Mouse (Mus musculus) left cerebral cortex, adult 2 months (tissue): ENCODE measurements around the gene Cdkal1. TPM values are rescaled to one million over a fixed set of nuclear protein-coding genes. Genes with fewer than 3 reads are reported as not detected.

Experiments used
- DNase-seq, 2 experiments: peaks; one replicate each; pipeline ENCODE4 v3.0.0; 2021 to 2022; ENCODE audit warnings: low spot score in 2 of 2, mixed read lengths in 1 of 2; ENCODE audit errors: extremely low spot score in 1 of 2
- H3K27ac ChIP-seq: fragments of 200-600 bp; 2 replicates; pipeline ENCODE4 v1.8.1; 2022
- H3K4me3 ChIP-seq: fragments of 200-600 bp; 2 replicates; pipeline ENCODE4 v1.8.1; 2022
- CTCF ChIP-seq: fragments of 200-600 bp; IDR thresholded peaks from 2 replicates; pipeline ENCODE4 v1.8.1; 2022; ENCODE audit warnings: antibody characterized with exemption, mild to moderate bottlenecking, moderate library complexity
- intact Hi-C: fragments of 180-260 bp; cut with DNase I; formaldehyde crosslinking; loops from one replicate; pipeline ENCODE4 v1.15.1; 2025
- total RNA-seq, 2 experiments: library from RNA; stranded (reverse); gene quantifications; 2 replicates each; pipeline ENCODE4 v1.2.3; 2021

Cdkal1 gene
- total RNA-seq, 2 experiments from 2014 or later: 23.2 to 23.8 TPM

- intact Hi-C loops: no loop called here
- no peak for TF ChIP-seq CTCF
- no peak overlapping the region for H3K27ac ChIP-seq
Measured at GRCm38 (mm10) chr13:29489476-29489875, 366.0 kb downstream of the Cdkal1 start.

GRCm38 (mm10) chr13:29486709-29487108 lies 368.8 kb downstream of the Cdkal1 start:
- DNase-seq: no peak
- intact Hi-C loops: no loop called here
- TF ChIP-seq CTCF: no peak
- H3K4me3 ChIP-seq: no peak overlapping the region
- no peak overlapping the region for H3K27ac ChIP-seq

More at GRCm38 (mm10) chr13:29489476-29489875, 366.0 kb downstream of the Cdkal1 start:
- H3K4me3 ChIP-seq: no peak overlapping the region
- no peak for DNase-seq

- DNase-seq: no peak
- H3K27ac ChIP-seq: no peak overlapping the region
- intact Hi-C loops: no loop called here
- no peak for TF ChIP-seq CTCF
- no peak overlapping the region for H3K4me3 ChIP-seq
Measured at GRCm38 (mm10) chr13:29483950-29484349, 371.5 kb downstream of the Cdkal1 start.

GRCm38 (mm10) chr13:29482147-29482863 lies 373.2 kb downstream of the Cdkal1 start:
- no peak for TF ChIP-seq CTCF
- Histone ChIP-seq H3K4me3 (no peak overlapping the region), H3K27ac (no peak overlapping the region)
- DNase-seq: no peak
- intact Hi-C loops: no loop called here

GRCm38 (mm10) chr13:29476421-29476820 lies 379.1 kb downstream of the Cdkal1 start:
- no peak for TF ChIP-seq CTCF
- intact Hi-C loops: no loop called here
- no peak for DNase-seq
- Histone ChIP-seq H3K4me3 (no peak overlapping the region), H3K27ac (no peak overlapping the region)

GRCm38 (mm10) chr13:29474301-29474700 lies 381.2 kb downstream of the Cdkal1 start:
- H3K27ac ChIP-seq: no peak overlapping the region

GRCm38 (mm10) chr13:29473779-29474178 lies 381.7 kb downstream of the Cdkal1 start:
- no peak for DNase-seq
- Histone ChIP-seq H3K27ac (no peak overlapping the region), H3K4me3 (no peak overlapping the region)
- intact Hi-C loops: no loop called here
- no peak for TF ChIP-seq CTCF

More at GRCm38 (mm10) chr13:29474301-29474700, 381.2 kb downstream of the Cdkal1 start:
- no peak for DNase-seq
- no peak for TF ChIP-seq CTCF
- H3K4me3 ChIP-seq: no peak overlapping the region
- intact Hi-C loops: no loop called here

GRCm38 (mm10) chr13:29462271-29462670 lies 393.2 kb downstream of the Cdkal1 start:
- TF ChIP-seq CTCF: no peak
- DNase-seq: no peak
- intact Hi-C loops: no loop called here
- Histone ChIP-seq H3K4me3 (no peak overlapping the region), H3K27ac (no peak overlapping the region)

GRCm38 (mm10) chr13:29460741-29461140 lies 394.7 kb downstream of the Cdkal1 start:
- intact Hi-C loops: no loop called here
- no peak overlapping the region for H3K27ac ChIP-seq
- DNase-seq: no peak
- H3K4me3 ChIP-seq: no peak overlapping the region
- no peak for TF ChIP-seq CTCF

GRCm38 (mm10) chr13:29458385-29458784 lies 397.1 kb downstream of the Cdkal1 start:
- TF ChIP-seq CTCF: no peak
- intact Hi-C loops: no loop called here
- no peak overlapping the region for H3K27ac ChIP-seq
- no peak for DNase-seq
- no peak overlapping the region for H3K4me3 ChIP-seq

GRCm38 (mm10) chr13:29437067-29437466 lies 418.4 kb downstream of the Cdkal1 start:
- Histone ChIP-seq H3K4me3 (no peak overlapping the region), H3K27ac (no peak overlapping the region)
- intact Hi-C loops: no loop called here
- TF ChIP-seq CTCF: no peak
- no peak for DNase-seq

GRCm38 (mm10) chr13:29434726-29435125 lies 420.7 kb downstream of the Cdkal1 start:
- no peak for DNase-seq
- intact Hi-C loops: no loop called here
- no peak for TF ChIP-seq CTCF
- Histone ChIP-seq H3K27ac (no peak overlapping the region), H3K4me3 (no peak overlapping the region)

- DNase-seq: no peak
- no peak for TF ChIP-seq CTCF
- no peak overlapping the region for H3K4me3 ChIP-seq
- no peak overlapping the region for H3K27ac ChIP-seq
- intact Hi-C loops: no loop called here
Measured at GRCm38 (mm10) chr13:29430919-29431318, 424.6 kb downstream of the Cdkal1 start.
